ENCODE assay signal across 8 mouse cellular contexts in the genomic region with DNA sequence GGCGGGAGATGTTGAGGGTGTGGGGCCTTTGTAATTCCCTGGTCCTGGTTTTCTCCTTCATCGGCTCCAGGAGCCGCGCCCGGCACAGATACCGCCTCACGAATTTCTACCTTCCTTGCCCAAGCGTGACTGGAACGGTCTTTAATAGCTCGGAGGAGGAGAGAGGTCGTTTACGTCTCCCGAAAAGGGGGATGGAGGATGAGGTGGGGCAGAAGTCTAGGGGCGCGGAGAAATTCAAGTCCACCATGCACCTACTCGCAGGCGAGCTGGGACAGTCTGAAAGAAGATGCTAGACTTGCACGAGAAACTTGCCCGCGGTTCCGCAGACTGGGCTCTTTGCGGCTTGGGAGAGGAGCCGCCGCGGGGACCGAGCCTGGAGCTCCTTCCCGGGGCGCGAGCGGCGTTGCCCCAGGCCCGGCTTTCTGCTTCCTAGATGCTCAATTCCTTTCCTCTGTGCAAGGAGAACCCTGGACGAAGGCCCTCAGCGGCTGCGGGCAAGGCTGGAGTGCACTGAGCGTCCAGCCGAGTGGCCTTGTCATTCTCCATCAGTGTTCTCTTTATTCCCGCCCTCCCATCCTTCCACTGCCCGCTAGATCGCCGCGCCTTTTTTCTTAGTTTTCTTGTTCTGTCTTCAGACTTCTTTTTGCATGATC. TPM values are rescaled to one million over a fixed set of nuclear protein-coding genes. Genes with fewer than 3 reads are reported as not detected.
DNase-seq lines count a peak whose midpoint lies in the region; ATAC-seq and TF ChIP-seq lines count a peak whose summit lies in the region.

No protein-coding gene starts in this region.

- H3K4me2 ChIP-seq in heart, embryonic 14.5 days (ENCODE audit: low read length), result peak overlapping the region; percentile 75
- peak overlapping the region; percentile 57 for H3K4me2 ChIP-seq in limb, embryonic 14.5 days (replicated peaks; ENCODE audit: low read depth, low read length, severe bottlenecking)
- peak overlapping the region; percentile 73 for H3K4me2 ChIP-seq in myocyte (ENCODE audit: low read depth)

- TF ChIP-seq POLR2A in limb, embryonic 14.5 days (IDR thresholded peaks at IDR 0.05; ENCODE audit: borderline replicate concordance, extremely low read depth, insufficient read depth, insufficient read length), result 0 out of 2 replicates have a peak, but pooled peaks have one; percentile 6
- TF ChIP-seq POLR2A in myocyte (IDR thresholded peaks at IDR 0.05; ENCODE audit: insufficient read length, low read depth), result no peak

- peaks cover 0 to 14% of the 10 kb centered on the region in 2 experiments; a peak in 2 of 4 replicates for H3K4me1 ChIP-seq in heart, embryonic 14.5 days (ENCODE audit: control insufficient read depth in 2 of 2, insufficient read depth in 2 of 2, low read length in 2 of 2)
- peaks cover 12% of the 10 kb centered on the region for H3K4me1 ChIP-seq in limb, embryonic 14.5 days (ENCODE audit: control insufficient read depth, insufficient read depth, low read length)

- no peak for ATAC-seq in heart, embryonic 14.5 days (ENCODE audit: insufficient number of reproducible peaks, insufficient read depth, low FRiP score, low read depth)
- no peak for ATAC-seq in limb, embryonic 14.5 days (ENCODE audit: low FRiP score, low read depth)
- no peak for ATAC-seq in activated CD4-positive, CD25-positive, alpha-beta regulatory T cell, adult 4 months

- peak overlapping the region; percentile 86 for H3K9ac ChIP-seq in heart, embryonic 14.5 days (ENCODE audit: low read length)
- H3K9ac ChIP-seq in limb, embryonic 14.5 days (ENCODE audit: low read depth, low read length, severe bottlenecking), result peak overlapping the region; percentile 90

- WGBS in heart, embryonic 14.5 days, result under 1% methylated on average over 42 of the region's 42 CpGs
- under 1% methylated on average over 42 of the region's 42 CpGs for WGBS in limb, embryonic 14.5 days

- no peaks in the 10 kb centered on the region for H3K9me3 ChIP-seq in heart, embryonic 14.5 days (ENCODE audit: control insufficient read depth, low read length)
- no peaks in the 10 kb centered on the region for H3K9me3 ChIP-seq in limb, embryonic 14.5 days (ENCODE audit: control insufficient read depth, low read length)

- H3K4me3 ChIP-seq in heart, embryonic 14.5 days (ENCODE audit: control insufficient read depth in 1 of 2, insufficient read depth in 1 of 2, low read depth in 1 of 2, low read length in 2 of 2), result peak overlapping the region; percentile 75 to 87
- H3K4me3 ChIP-seq in limb, embryonic 14.5 days (replicated peaks; ENCODE audit: low read length), result peak overlapping the region; percentile 67
- H3K4me3 ChIP-seq in myocyte, result peak overlapping the region; percentile 89

- no peaks in the 10 kb centered on the region for H3K27me3 ChIP-seq in heart, embryonic 14.5 days (ENCODE audit: control insufficient read depth, insufficient read depth, low read length)
- no peaks in the 10 kb centered on the region for H3K27me3 ChIP-seq in limb, embryonic 14.5 days (ENCODE audit: control insufficient read depth, insufficient read depth, low read length)
- no peaks in the 10 kb centered on the region for H3K27me3 ChIP-seq in myocyte (ENCODE audit: control insufficient read depth, insufficient read depth, insufficient read length)

- peak; percentile 39 to 71 for DNase-seq in adrenal gland, adult (ENCODE audit: inconsistent age in 2 of 2, low spot score in 1 of 2)
- no peak for DNase-seq in adrenal gland, postnatal 4 days (ENCODE audit: low spot score in 2 of 2)
- DNase-seq in urinary bladder, adult 2 months (ENCODE audit: low spot score), result peak; percentile 31
- no peak for DNase-seq in urinary bladder, postnatal 10 days (ENCODE audit: low spot score)
- DNase-seq in limb, embryonic 14.5 days (ENCODE audit: low spot score), result peak; percentile 27

- H3ac ChIP-seq in myocyte (ENCODE audit: control insufficient read depth, insufficient read length), result peak overlapping the region; percentile 57

- H3K36me3 ChIP-seq in heart, embryonic 14.5 days (ENCODE audit: control insufficient read depth, insufficient read depth, low read length), result peaks cover 43% of the 10 kb centered on the region
- peaks cover 29% of the 10 kb centered on the region for H3K36me3 ChIP-seq in limb, embryonic 14.5 days (ENCODE audit: control insufficient read depth, insufficient read depth, low read length)
- H3K36me3 ChIP-seq in myocyte (ENCODE audit: control insufficient read depth, insufficient read depth), result no peaks in the 10 kb centered on the region

- peaks cover 79% of the 10 kb centered on the region for H3K79me2 ChIP-seq in myocyte (ENCODE audit: control insufficient read depth, insufficient read depth)

- peak overlapping the region; percentile 93 to 97 for H3K27ac ChIP-seq in heart, embryonic 14.5 days (replicated peaks in 1 of 2; ENCODE audit: control insufficient read depth in 1 of 2, insufficient read depth in 1 of 2, low read depth in 2 of 2, low read length in 2 of 2)
- H3K27ac ChIP-seq in limb, embryonic 14.5 days (replicated peaks; ENCODE audit: low read depth, low read length), result peak overlapping the region; percentile 93

TF ChIP-seq in myocyte, 11 proteins besides CTCF, POLR2A, EP300 and RAD21:
- TF ChIP-seq SRF (IDR thresholded peaks at IDR 0.05; ENCODE audit: control insufficient read depth, insufficient read length, low read depth) (no peak), MYOD1 (IDR thresholded peaks at IDR 0.05; ENCODE audit: control insufficient read depth in 1 of 3, insufficient read length in 2 of 3, low read depth in 2 of 3) (no peak), E2F4 (IDR thresholded peaks at IDR 0.05; ENCODE audit: insufficient read depth) (peak; percentile 51)

RNA-seq across cellular contexts. Expression of a gene that starts 0.6 kb away (rescaled TPM):
- total RNA-seq in adrenal gland, postnatal 4 days (2021), result 10 to 100 TPM; 12.7 to 14.4 TPM
- 12.1 and 14.9 TPM in 2 replicates for polyA plus RNA-seq in urinary bladder, adult 2 months (2012; rRNA removed)
- polyA plus RNA-seq in heart, embryonic 14.5 days (2014; fragmentation: Nextera tagmentation; extraction: Ambion mirVana), result 61.1 and 65.3 TPM in 2 replicates
- polyA plus RNA-seq in limb, embryonic 14.5 days (2012; rRNA removed), result 56.9 and 58.2 TPM in 2 replicates
- polyA plus RNA-seq in limb, embryonic 14.5 days (2014; fragmentation: Nextera tagmentation; extraction: Ambion mirVana), result 50.6 and 56.4 TPM in 2 replicates
- 5.6 TPM for polyA plus RNA-seq in myocyte (2012; fragmentation: generic; extraction: Trizol)
- polyA plus RNA-seq in activated CD4-positive, CD25-positive, alpha-beta regulatory T cell, adult 4 months (2017; shearing (Covaris generic)), result 10 to 100 TPM; 19.5 to 22.0 TPM

RNA-seq across cellular contexts. Expression of a gene that starts 1.1 kb away (rescaled TPM):
- 1 to 10 TPM; 7.9 to 8.6 TPM for total RNA-seq in adrenal gland, postnatal 4 days (2021)
- polyA plus RNA-seq in urinary bladder, adult 2 months (2012; rRNA removed), result 0.87 and 0.94 TPM in 2 replicates
- polyA plus RNA-seq in heart, embryonic 14.5 days (2014; fragmentation: Nextera tagmentation; extraction: Ambion mirVana), result 7.5 and 8.0 TPM in 2 replicates
- 13.9 and 16.0 TPM in 2 replicates for polyA plus RNA-seq in limb, embryonic 14.5 days (2012; rRNA removed)
- polyA plus RNA-seq in limb, embryonic 14.5 days (2014; fragmentation: Nextera tagmentation; extraction: Ambion mirVana), result 9.9 and 10.6 TPM in 2 replicates
- 9.3 TPM for polyA plus RNA-seq in myocyte (2012; fragmentation: generic; extraction: Trizol)
- polyA plus RNA-seq in activated CD4-positive, CD25-positive, alpha-beta regulatory T cell, adult 4 months (2017; shearing (Covaris generic)), result 1 to 10 TPM; 4.0 to 5.1 TPM

RNA-seq across cellular contexts. Expression of a gene that starts 17.2 kb away (rescaled TPM):
- 10 to 100 TPM; 26.2 to 34.2 TPM for total RNA-seq in adrenal gland, postnatal 4 days (2021)
- polyA plus RNA-seq in urinary bladder, adult 2 months (2012; rRNA removed), result 7.1 and 9.6 TPM in 2 replicates
- 18.5 and 21.3 TPM in 2 replicates for polyA plus RNA-seq in heart, embryonic 14.5 days (2014; fragmentation: Nextera tagmentation; extraction: Ambion mirVana)
- polyA plus RNA-seq in limb, embryonic 14.5 days (2012; rRNA removed), result 9.6 and 12.3 TPM in 2 replicates
- 21.9 and 25.1 TPM in 2 replicates for polyA plus RNA-seq in limb, embryonic 14.5 days (2014; fragmentation: Nextera tagmentation; extraction: Ambion mirVana)
- 6.7 TPM for polyA plus RNA-seq in myocyte (2012; fragmentation: generic; extraction: Trizol)
- 1 to 10 TPM; 5.8 to 8.8 TPM for polyA plus RNA-seq in activated CD4-positive, CD25-positive, alpha-beta regulatory T cell, adult 4 months (2017; shearing (Covaris generic))

RNA-seq across cellular contexts. Expression of a gene that starts 23.1 kb away (rescaled TPM):
- 10 to 100 TPM; 16.7 to 19.4 TPM for total RNA-seq in adrenal gland, postnatal 4 days (2021)
- polyA plus RNA-seq in urinary bladder, adult 2 months (2012; rRNA removed), result 11.4 and 13.8 TPM in 2 replicates
- 12.9 and 14.0 TPM in 2 replicates for polyA plus RNA-seq in heart, embryonic 14.5 days (2014; fragmentation: Nextera tagmentation; extraction: Ambion mirVana)
- polyA plus RNA-seq in limb, embryonic 14.5 days (2012; rRNA removed), result 18.6 and 19.5 TPM in 2 replicates
- 20.3 and 21.5 TPM in 2 replicates for polyA plus RNA-seq in limb, embryonic 14.5 days (2014; fragmentation: Nextera tagmentation; extraction: Ambion mirVana)
- polyA plus RNA-seq in myocyte (2012; fragmentation: generic; extraction: Trizol), result 13.1 TPM
- 1 to 10 TPM; 5.8 TPM for polyA plus RNA-seq in activated CD4-positive, CD25-positive, alpha-beta regulatory T cell, adult 4 months (2017; shearing (Covaris generic))

RNA-seq across cellular contexts. Expression of a gene that starts 35.8 kb away (rescaled TPM):
- total RNA-seq in adrenal gland, postnatal 4 days (2021), result 1 to 10 TPM; 7.8 to 9.6 TPM
- polyA plus RNA-seq in urinary bladder, adult 2 months (2012; rRNA removed), result 16.5 and 17.5 TPM in 2 replicates
- 28.6 and 30.1 TPM in 2 replicates for polyA plus RNA-seq in heart, embryonic 14.5 days (2014; fragmentation: Nextera tagmentation; extraction: Ambion mirVana)
- 8.1 and 8.8 TPM in 2 replicates for polyA plus RNA-seq in limb, embryonic 14.5 days (2012; rRNA removed)
- polyA plus RNA-seq in limb, embryonic 14.5 days (2014; fragmentation: Nextera tagmentation; extraction: Ambion mirVana), result 19.3 and 22.0 TPM in 2 replicates
- polyA plus RNA-seq in myocyte (2012; fragmentation: generic; extraction: Trizol), result 9.9 TPM
- polyA plus RNA-seq in activated CD4-positive, CD25-positive, alpha-beta regulatory T cell, adult 4 months (2017; shearing (Covaris generic)), result under 1 TPM in 1 of 2 experiments, not detected in 1; 0.24 TPM

Comparison
In these comparisons a context has a peak if more than half of its experiments do, and no peak if none do; other contexts are left out.
1. DNase-seq: peak in adrenal gland, adult (2 of 2), urinary bladder, adult 2 months (single experiment) and limb, embryonic 14.5 days (single experiment); none in adrenal gland, postnatal 4 days (0 of 2) and urinary bladder, postnatal 10 days (single experiment).
2. Peak in every context shown above with its lines, with median percentiles within 50 percentile points of each other: H3K4me2 ChIP-seq and H3K4me3 ChIP-seq.